Mouse (Mus musculus) ES-E14 (cell line): Measurements from ENCODE around the gene Selenbp2.

Source experiments
- CHD2 ChIP-seq: IDR thresholded peaks from 2 replicates; pipeline ENCODE4 v1.6.1; 2014; ENCODE audit warnings: mild to moderate bottlenecking, low read depth, low read length, inconsistent platforms
- HCFC1 ChIP-seq: IDR thresholded peaks from 2 replicates; pipeline ENCODE4 v1.6.1; 2012; ENCODE audit warnings: low read length, inconsistent platforms, borderline replicate concordance; ENCODE audit not compliant: insufficient read depth

GRCm38 (mm10) chr3:94648755-94649590 is 44.4 kb upstream of the Selenbp2 start:
- TF ChIP-seq HCFC1 = no peak
- TF ChIP-seq CHD2 = no peak
